Mouse (Mus musculus): Measurements from ENCODE around the gene Rerg. TPM values are rescaled to one million over a fixed set of nuclear protein-coding genes. Genes with fewer than 3 reads are reported as not detected.

Gene Rerg
- polyA plus RNA-seq, 1 experiment from 2014 or later: 15.5 TPM

DNA sequence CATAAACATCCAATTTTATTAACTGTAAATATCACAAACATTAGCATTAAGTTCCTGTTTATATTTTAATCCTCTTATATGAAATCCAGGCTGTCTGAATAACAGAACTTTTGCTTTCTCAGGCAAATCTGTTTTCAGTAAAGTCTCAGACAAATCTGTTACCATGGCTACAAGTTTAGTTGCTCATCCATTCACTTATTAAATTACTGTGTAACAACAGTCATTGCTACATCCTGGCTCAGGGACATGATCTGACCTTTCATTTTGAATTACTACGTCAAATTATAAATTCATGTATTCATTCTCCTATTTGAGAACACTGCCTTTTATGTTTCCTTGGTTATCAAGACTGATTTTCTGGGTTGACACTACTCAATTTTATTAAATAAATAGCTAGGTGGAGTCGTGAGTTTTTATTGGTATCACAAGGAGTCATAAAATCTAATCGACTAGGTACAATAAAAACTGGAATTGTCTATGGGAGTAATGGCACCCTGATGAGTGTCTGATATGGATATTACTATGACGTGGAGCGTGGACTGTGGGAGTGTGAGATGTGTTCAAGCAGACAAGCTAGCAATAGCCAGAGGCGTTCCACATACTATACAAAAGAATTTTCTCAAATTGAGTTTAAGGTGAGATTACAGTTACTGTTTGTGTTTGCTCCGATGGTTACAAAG lies 140.2 kb downstream of the Rerg start:
- Histone ChIP-seq H3K9ac (no peak overlapping the region), H3K4me2 (no peak overlapping the region), H3K9me3 (replicated peaks) (no peaks in the 10 kb centered on the region), H3K36me3 (no peaks in the 10 kb centered on the region), H3K27me3 (no peaks in the 10 kb centered on the region), H3K4me1 (no peaks in the 10 kb centered on the region), H3K4me3 (replicated peaks) (no peak overlapping the region), H3K27ac (no peak overlapping the region)
- 72% methylated on average over 7 of the region's 7 CpGs for WGBS
- no peak for ATAC-seq (replicated peaks; ENCODE audit: low FRiP score)

GRCm38 (mm10) chr6:137025461-137025860 lies 144.8 kb downstream of the Rerg start:
- ATAC-seq (replicated peaks; ENCODE audit: low FRiP score): no peak
- Histone ChIP-seq H3K4me2 (no peak overlapping the region), H3K9ac (no peak overlapping the region), H3K9me3 (replicated peaks) (no peaks in the 10 kb centered on the region), H3K27ac (no peak overlapping the region), H3K4me3 (replicated peaks) (no peak overlapping the region), H3K27me3 (no peaks in the 10 kb centered on the region), H3K36me3 (no peaks in the 10 kb centered on the region), H3K4me1 (no peaks in the 10 kb centered on the region)
- WGBS: 85% methylated on average over 5 of the region's 5 CpGs

- no peak for ATAC-seq (replicated peaks; ENCODE audit: low FRiP score)
- WGBS: 83% methylated on average over 2 of the region's 2 CpGs
- no peak overlapping the region for H3K4me2 ChIP-seq
- H3K9me3 ChIP-seq (replicated peaks): no peaks in the 10 kb centered on the region
- no peak overlapping the region for H3K9ac ChIP-seq
- no peak overlapping the region for H3K27ac ChIP-seq
- no peaks in the 10 kb centered on the region for H3K27me3 ChIP-seq
- H3K4me3 ChIP-seq (replicated peaks): no peak overlapping the region
- H3K36me3 ChIP-seq: no peaks in the 10 kb centered on the region
- no peaks in the 10 kb centered on the region for H3K4me1 ChIP-seq
Measured at GRCm38 (mm10) chr6:137024541-137024940, 145.8 kb downstream of the Rerg start.

DNA sequence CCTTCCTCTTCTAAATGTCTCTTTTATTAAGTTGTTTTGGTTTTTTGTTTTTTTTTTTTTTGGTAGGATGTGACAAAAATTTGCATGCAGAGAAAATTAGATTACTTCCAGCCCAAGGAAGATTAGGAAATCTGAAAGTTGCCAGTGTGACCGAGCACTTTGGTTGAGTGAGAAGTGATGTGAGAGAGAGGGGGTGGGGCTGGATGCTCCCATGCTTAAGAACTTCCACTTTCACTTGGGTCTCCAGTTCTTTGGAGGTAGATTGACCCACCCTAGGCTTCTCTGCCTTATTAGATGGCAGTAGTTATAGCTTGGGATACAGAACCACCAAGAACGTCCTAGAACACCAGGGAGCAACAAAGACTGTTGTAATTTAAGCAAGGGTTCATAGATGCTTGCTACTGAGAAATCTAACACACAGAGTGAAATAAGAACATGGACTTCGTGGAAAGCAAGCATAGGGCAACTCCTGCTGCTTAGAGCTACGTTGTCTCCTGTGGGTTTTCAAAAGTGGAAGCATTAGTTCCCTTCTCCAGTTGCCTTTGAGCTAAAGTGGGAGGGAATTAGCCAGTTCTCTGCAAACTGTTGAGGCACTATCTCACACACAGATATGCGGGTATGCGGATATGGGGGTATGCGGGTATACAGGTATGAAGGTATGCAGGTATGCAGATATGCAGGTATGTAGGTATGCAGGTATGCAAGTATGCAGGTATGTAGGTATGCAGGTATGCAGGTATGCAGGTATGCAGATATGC lies 152.9 kb downstream of the Rerg start:
- H3K27ac ChIP-seq: no peak overlapping the region
- no peak overlapping the region for H3K4me3 ChIP-seq (replicated peaks)
- H3K4me1 ChIP-seq: no peaks in the 10 kb centered on the region
- H3K4me2 ChIP-seq: no peak overlapping the region
- H3K27me3 ChIP-seq: no peaks in the 10 kb centered on the region
- no peak for ATAC-seq (replicated peaks; ENCODE audit: low FRiP score)
- no peak overlapping the region for H3K9ac ChIP-seq
- 93% methylated on average over 7 of the region's 7 CpGs for WGBS
- no peaks in the 10 kb centered on the region for H3K9me3 ChIP-seq (replicated peaks)
- no peaks in the 10 kb centered on the region for H3K36me3 ChIP-seq

- H3K4me3 ChIP-seq (replicated peaks): no peak overlapping the region
- H3K9ac ChIP-seq: no peak overlapping the region
- no peaks in the 10 kb centered on the region for H3K9me3 ChIP-seq (replicated peaks)
- no peak overlapping the region for H3K27ac ChIP-seq
- H3K27me3 ChIP-seq: no peaks in the 10 kb centered on the region
- H3K4me1 ChIP-seq: 0 out of 2 replicates have a peak, but pooled peaks cover 3% of the 10 kb centered on the region
- ATAC-seq (replicated peaks; ENCODE audit: low FRiP score): no peak
- H3K36me3 ChIP-seq: no peaks in the 10 kb centered on the region
- WGBS: 62% methylated on average over 6 of the region's 6 CpGs
- H3K4me2 ChIP-seq: no peak overlapping the region
Measured at GRCm38 (mm10) chr6:137014346-137014745, 156.0 kb downstream of the Rerg start.

DNA sequence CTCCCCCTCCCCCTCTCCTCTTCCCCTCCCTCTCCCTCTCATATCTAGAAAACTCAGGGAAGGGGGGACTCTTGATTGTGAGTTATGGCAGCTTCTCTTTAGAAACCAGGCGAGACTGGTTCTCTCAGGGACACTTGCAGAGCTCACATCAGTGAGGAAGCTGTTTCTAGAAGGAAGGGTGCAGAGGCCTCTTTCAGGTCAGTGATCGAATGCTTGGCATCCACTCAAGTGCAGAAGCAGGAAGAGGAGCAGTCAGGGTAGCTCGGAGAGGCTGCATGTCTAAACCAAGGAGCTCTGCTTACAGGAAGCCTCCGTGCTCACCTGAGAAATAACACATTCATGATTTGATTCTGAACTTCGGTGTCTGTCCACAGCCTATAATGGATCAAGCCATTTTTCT lies 159.1 kb downstream of the Rerg start:
- H3K36me3 ChIP-seq: no peaks in the 10 kb centered on the region
- no peak for ATAC-seq (replicated peaks; ENCODE audit: low FRiP score)
- no peak overlapping the region for H3K9ac ChIP-seq
- no peak overlapping the region for H3K4me2 ChIP-seq
- H3K4me1 ChIP-seq: 0 out of 2 replicates have a peak, but pooled peaks cover 3% of the 10 kb centered on the region
- H3K27ac ChIP-seq: no peak overlapping the region
- no peaks in the 10 kb centered on the region for H3K27me3 ChIP-seq
- WGBS: 56% methylated on average over 5 of the region's 5 CpGs
- H3K4me3 ChIP-seq (replicated peaks): no peak overlapping the region
- H3K9me3 ChIP-seq (replicated peaks): no peaks in the 10 kb centered on the region

Other genes starting within 250 kb of the Rerg start
- 0.23 and 0.38 TPM in 2 replicates for gene Erp27, start 248.3 kb downstream of the Rerg start, polyA plus RNA-seq (2015; fragmentation: Nextera tagmentation; extraction: Ambion mirVana)
- 0.26 and 0.40 TPM in 2 replicates for gene Pde6h, start 246.7 kb downstream of the Rerg start, polyA plus RNA-seq (2015; fragmentation: Nextera tagmentation; extraction: Ambion mirVana)
- gene Arhgdib, start 228.6 kb downstream of the Rerg start, polyA plus RNA-seq (2015; fragmentation: Nextera tagmentation; extraction: Ambion mirVana): 62.1 and 63.8 TPM in 2 replicates
- gene Ptpro, start 81.8 kb upstream of the Rerg start, polyA plus RNA-seq (2015; fragmentation: Nextera tagmentation; extraction: Ambion mirVana): 14.9 and 15.9 TPM in 2 replicates

All from kidney, embryonic 15.5 days (tissue).